Mouse (Mus musculus) left cerebral cortex, postnatal 36 days (tissue): Measurements from ENCODE around the gene Uqcr11. TPM values are rescaled to one million over a fixed set of nuclear protein-coding genes. Genes with fewer than 3 reads are reported as not detected.

Experiments
- DNase-seq, 2 experiments: peaks; one replicate each; pipeline ENCODE4 v3.0.0; 2021 to 2022; ENCODE audit warnings: low spot score in 2 of 2, mixed read lengths in 1 of 2
- intact Hi-C: fragments of 180-260 bp; cut with DNase I; formaldehyde crosslinking; loops from one replicate; pipeline ENCODE4 v1.15.1; 2025
- total RNA-seq, 2 experiments: library from RNA; stranded (reverse); gene quantifications; 2 replicates each; pipeline ENCODE4 v1.2.3; 2021

Gene Uqcr11
- total RNA-seq, 2 experiments from 2014 or later: 411 to 444 TPM

DNA sequence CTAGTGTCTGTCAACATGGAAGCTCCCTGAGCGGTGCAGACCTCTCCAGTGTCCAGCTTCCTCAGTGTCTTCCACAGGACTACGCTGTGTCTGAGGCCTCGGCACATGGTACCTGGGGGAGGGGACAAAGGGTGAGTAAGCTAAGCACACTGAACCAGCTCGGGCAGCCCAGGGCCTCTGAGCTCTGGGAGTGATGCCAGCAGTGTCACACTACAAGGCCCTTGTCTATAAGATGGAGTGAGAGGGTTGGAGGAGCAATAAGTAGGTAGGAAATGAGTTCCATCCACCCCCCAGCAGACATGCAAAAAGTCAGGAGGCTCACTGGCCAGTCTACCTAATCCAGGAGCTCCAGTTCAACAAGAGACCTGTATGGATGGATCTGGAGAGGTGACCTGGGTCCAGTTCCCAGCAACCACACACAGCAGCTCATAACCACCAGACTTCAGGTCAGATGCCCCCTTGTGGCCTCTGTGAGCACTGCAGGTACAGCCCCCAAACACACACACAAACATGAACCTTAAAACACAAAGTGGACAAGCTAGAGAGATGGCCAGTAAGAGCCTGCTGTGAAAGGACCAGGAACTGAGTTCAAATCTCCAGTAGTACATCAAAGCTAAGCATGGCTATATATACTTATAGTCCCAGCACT is 3.5 kb downstream of the Uqcr11 start:
- intact Hi-C loops: no loop called here
- DNase-seq: no peak

DNA sequence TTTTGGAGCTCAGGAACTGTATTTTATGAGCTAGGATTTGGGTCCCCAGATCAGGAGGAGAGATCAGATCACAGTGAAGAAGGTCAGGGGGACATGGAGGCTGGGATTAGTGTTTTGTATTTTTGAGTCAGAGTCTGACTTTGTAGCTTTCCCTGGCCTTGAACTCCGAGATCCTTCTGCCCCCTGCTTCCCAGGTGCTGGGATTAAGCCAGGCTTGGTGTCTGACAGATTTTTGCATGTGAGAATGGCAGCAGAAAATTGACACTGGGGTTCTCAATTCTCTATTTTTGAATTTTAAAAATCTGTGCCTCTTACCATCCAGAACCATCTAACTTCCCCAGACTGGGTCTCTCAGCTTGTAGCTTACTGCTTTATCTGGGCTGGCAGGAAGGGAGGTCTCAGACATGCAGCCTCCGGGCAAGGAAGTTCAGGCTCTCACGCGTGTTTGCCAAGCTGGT is 5.9 kb downstream of the Uqcr11 start:
- no peak for DNase-seq
- intact Hi-C loops: no loop called here

DNA sequence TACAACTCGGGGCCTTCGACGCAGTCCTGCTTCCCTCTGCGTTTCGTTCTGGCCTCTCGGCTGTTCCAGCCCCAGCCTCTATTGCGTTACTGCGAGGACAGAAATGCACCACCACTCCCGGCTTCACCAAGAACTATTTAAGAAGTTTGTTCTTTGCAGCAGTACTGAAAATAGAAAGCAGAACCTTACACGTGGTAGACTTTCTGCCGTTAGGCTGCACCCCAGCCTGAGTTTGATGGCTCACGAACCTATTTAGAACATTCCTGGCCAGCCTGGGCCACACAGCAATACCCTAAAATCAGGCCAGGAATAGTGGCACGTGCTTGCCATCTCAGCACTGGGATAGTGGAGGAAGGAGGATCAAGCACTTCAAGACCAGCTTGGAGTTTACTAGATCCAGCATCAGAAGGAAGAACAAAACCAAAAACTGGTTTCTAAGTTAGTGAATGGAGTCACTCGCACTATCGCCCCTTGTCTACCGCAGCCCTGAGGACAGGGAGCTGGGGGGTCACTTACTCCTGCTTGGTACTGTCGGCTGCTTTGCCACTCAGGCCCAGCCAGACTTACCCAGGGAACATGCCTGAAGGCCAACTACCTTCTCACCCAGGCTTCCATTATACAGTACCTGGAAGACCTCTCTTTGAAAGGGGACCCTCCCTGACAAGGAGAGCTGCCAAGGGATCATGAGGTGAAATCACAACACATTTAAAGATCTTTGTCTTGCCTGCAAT is 6.5 kb downstream of the Uqcr11 start:
- no peak for DNase-seq
- intact Hi-C loops: loop anchor here (1.0 kb wide), 1 partner anchor 13 kb away; the partner anchor contains the start of gene Mex3d

DNA sequence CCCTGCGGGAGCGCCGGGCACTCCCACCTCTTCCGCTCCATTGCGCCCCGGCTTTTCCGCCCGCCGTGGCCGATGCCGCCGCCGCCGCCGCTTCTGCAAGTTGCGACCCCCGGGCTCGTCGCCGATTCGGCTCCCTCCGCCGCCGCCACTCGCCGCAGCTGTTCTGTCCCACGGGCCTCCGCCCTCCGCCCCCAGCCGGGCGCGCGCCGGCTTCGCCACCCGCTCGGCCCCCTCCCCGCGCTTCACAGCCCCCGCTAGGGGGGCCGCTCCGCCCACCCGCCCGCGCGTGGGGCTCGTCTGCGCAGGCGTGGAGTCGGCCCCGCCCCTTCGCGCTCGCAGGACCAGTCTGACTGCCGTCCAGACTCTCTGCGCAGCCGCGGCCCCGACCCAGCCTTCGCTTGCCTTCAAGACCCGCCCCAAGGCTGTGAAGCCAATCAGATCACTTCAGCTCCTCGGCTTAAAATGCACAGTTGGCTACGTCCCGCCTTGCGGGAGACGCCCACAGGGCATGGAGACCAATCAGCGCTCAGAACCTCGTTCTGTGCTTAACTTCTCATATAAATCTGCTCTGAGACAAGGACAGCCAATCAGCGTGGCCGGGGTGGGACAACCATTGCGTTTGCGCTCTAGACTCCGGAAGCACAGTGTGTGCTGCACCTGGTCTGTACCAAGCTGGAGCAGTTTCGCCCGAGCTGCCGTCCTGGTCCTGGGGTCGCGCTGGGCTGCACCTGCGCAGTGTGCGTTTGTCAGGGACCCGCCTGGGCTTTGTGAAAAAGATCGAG is 7.2 kb downstream of the Uqcr11 start, which contains the start of gene Mbd3:
Mbd3 (minus strand) TSS at position 360 of the 782 bp plus-strand sequence.
- DNase-seq: peak; percentile 99 to 100
- intact Hi-C loops: loop anchor here (1.0 kb wide), 1 partner anchor 12 kb away; the partner anchor contains the start of gene Mex3d

DNA sequence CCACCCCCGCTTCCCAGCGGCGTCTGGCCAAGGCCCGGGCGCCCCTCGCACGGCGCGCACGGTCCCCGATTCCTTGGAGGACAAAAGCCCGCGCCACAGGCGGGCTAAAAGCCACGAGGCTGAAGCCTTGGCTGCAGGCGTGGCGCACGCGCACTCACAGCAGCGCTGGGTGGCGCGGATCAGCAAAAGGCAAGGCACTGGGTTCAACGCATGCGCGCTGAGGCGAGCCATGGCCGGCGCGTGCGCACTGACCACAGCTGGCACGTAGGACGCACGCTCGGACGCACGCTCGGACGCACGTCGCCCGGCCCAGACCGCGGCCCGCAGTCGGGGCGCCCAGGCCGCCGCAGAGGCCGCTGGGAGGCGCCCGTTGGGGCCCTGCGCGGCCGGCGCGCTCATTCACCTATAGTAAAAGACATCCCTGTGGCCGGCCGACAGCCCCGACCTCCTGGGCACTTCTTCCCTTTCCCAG is 7.9 kb downstream of the Uqcr11 start:
- intact Hi-C loops: loop anchor here (1.0 kb wide), 1 partner anchor 11 kb away; the partner anchor contains the start of gene Mex3d
- DNase-seq: peak; percentile 98 to 99

DNA sequence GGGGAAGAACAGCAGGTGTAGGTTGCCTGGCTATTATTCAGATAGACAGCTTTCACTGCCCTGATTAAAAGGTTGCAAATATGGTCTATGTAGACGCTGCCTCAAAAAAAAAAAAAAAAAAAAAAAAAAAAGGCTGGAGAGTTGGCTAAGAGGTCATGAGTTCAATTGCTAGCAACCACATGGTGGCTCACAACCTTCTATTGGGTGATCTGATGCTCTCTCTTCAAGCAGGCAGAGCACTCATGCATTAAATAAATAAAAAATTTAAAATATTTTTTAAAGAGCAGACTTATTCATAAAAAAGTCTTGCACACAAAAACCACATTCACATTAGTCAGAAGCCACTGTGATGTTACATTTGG is 8.5 kb downstream of the Uqcr11 start:
- no peak for DNase-seq
- intact Hi-C loops: no loop called here

DNA sequence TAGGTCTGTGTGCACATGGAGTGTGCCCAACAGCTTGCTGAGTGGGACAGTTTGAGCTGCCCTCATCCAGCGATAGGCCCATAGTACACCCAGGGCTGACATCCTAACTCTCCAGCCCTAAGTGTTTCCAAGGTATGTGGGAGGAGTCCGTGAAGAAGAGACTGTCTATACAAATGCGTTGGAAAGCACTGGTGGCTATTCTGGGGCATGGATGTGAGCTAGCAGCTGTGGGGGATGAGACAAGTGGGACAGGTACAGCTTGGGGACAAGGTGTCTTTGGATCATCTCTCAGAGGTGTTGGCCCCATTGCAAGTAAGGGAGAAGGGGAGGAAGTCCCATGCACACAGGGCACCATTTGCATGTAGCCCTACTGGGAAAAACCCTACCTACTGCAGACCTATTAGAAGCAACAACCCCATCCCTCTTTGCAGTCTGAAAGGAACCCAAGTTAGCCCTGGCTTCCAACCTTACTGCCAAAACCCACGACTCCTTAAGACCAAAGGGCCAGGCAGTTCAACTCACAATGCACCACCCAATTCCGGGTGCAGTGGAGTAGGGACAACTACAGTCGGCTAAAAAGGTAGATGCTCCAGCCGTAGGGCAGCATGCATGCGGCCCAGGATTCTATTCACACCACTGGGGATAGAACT is 9.0 kb downstream of the Uqcr11 start:
- intact Hi-C loops: no loop called here
- no peak for DNase-seq

DNA sequence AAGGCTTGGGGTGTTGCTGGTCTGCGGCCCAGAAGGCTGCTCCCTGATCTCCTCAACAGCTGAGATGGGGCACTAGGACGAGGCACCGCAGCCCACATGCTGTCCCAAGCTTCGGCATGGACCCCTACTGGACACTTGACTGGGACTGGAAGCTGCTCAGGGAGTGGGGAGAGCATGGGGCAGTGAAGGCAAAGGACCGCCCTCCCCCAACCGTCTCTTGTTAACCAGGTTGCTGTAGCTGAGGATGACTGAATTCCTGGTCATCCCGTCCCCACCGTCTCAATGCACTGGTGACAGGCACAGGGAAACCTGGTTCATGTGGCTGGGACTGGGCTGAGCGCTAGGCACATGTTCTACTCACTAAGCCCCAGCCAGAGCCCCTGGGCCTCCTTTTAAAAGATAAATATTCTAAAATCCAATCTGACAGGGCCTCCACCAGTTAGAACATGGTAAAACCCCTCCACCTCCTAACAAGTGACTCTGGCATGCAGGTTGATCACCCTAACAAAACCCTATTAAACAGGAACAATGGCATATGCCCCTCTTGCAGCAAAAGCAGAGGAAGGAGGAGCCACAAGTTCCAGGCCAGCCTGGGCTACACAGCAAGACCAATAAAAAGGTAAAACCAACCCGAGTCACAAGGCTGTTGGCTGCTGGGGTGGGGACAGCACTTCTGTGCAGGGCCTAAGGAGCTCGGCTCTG is 9.7 kb downstream of the Uqcr11 start:
- intact Hi-C loops: no loop called here
- DNase-seq: no peak

DNA sequence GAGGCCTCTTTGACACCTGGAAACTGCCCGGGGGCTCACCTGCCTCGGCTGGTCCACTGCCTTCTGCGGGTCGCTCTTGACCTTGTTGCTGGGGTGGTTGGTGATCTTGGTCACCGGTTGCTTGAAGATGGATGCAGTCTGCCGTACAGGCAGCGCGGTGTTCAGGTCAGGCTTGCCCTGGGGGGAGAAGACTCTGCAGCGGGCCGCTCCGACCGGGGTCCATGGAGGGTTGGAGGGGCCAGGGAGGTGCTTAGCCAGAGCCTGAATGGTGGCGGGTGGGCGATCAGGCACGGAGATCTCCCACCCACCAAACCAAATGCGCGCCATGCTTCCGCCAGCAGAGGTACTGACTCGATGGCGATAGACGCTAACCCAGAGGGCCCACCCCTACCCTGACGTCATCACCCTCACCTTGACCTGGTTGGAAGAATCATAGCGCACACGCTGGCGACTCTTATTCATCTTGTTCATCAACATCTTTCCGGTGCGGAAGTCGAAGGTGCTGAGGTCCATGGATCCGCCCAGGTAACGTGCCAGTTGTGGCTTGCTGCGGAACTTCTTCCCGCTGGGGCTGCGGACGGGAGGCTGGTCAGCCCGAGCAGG is 11.5 kb downstream of the Uqcr11 start:
- DNase-seq: no peak
- intact Hi-C loops: no loop called here

DNA sequence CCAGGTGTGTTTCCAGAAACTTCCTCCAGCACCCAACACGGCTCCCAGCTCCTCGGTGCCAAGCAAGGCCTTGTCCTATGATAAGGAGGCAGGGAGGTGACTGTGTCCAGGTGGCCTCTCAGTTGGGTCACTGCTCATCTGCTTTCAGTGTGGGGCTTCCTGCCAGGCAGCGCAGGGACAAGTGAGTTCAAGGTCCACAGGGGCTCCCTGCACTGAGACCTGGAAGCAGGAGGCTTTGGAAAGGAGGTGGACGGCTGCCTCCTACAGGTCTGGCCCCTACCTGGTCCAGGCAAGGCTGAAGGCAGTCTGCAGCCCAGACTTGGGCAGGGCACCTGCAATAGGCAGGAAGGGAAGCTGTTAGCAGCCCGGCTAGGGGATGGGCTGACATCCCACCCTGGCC is 13.9 kb downstream of the Uqcr11 start:
- intact Hi-C loops: no loop called here
- no peak for DNase-seq

DNA sequence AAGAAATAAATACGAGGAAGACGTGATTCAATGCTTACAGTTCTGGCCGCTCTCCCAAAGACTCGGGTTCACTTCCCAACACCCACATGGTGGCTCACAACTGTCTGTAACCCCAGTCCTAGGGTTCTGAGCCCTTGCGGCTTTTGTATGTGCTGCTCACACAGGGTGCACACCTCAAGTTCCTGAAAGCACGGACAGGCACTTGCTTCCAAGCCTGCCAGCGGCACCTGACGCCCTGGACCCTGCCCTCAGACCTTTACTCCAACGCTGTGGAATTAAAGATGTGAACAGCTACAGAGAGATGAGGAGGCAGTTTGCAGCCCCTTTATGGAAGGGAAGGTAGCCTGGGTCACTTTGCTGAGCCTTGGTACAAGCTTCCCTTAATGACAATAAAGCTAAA is 15.9 kb downstream of the Uqcr11 start:
- intact Hi-C loops: no loop called here
- DNase-seq: no peak

DNA sequence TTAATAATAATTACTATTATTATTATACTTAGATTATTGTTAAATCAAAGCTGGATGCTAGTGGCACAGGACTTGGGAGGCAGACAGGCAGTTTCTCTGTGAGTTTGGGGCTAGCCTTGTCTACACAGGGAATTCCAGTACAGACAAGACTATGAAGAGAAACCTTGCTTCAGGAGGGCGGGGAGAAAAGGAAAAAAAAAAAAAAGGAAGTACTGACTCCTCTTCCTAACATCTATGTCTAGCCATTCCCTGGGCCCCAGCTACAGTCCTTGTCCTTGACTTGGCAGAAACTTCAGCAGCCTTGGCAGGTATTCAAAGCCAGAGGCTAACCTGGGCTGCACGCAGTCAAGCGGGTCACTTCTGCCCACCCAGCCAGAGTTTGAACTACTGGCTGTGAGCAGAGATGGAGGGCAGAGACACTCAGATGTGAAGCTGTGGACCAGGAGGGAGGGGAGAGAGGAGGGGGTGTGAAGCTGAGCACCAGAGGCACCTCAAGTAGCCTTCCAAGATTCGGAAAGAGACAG is 17.4 kb downstream of the Uqcr11 start:
- intact Hi-C loops: no loop called here

DNA sequence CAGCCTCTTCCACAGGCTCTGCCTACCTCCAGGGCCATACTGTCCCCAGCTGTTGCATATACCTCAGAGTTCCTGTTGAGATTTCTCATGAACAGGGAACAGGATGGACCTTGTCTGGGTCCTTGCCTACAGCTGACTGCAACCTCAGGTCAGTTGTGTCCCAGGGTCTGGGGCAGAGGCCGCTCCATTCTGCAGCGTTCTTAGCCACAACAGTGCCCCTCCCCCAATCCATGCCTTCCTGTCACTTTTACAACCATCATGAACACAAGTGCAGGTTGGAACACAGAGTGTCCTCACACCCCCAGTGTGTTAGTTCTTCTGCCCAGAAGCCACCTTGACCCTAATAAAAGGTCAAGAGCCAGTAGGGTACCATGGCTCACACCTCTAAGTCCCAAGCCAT is 17.9 kb downstream of the Uqcr11 start:
- intact Hi-C loops: no loop called here
- DNase-seq: no peak

More for the DNA sequence above, 17.4 kb downstream of the Uqcr11 start:
- no peak for DNase-seq

DNA sequence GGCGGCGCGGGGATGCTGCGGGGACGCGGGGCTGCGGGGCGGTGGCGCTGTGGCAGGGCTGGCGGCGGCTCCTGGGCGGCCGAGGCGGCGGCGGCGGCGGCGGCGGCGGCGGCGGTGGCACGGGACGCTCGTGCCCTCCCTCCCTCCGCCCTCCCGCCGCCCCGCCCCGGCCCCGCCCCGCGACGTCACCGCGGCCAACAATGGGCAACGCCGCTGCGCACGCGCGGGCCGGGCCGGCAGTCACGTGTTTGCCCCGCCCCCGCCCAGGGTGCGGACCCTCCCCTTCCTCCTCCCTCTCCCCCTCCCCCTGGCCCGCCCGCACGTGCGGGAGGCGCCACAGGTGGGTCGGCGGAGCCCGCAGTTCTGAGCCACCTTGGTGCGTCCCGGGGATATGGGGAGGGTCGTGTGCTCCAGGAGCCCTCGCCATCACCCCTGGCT is 19.1 kb downstream of the Uqcr11 start, which contains the start of gene Mex3d:
Mex3d (minus strand) TSS at position 138 of the 438 bp plus-strand sequence.
- DNase-seq: peak; percentile 80 to 90
- intact Hi-C loops: loop anchor here (1.0 kb wide), 1 partner anchor 12 kb away; the partner anchor contains the start of gene Mbd3

DNA sequence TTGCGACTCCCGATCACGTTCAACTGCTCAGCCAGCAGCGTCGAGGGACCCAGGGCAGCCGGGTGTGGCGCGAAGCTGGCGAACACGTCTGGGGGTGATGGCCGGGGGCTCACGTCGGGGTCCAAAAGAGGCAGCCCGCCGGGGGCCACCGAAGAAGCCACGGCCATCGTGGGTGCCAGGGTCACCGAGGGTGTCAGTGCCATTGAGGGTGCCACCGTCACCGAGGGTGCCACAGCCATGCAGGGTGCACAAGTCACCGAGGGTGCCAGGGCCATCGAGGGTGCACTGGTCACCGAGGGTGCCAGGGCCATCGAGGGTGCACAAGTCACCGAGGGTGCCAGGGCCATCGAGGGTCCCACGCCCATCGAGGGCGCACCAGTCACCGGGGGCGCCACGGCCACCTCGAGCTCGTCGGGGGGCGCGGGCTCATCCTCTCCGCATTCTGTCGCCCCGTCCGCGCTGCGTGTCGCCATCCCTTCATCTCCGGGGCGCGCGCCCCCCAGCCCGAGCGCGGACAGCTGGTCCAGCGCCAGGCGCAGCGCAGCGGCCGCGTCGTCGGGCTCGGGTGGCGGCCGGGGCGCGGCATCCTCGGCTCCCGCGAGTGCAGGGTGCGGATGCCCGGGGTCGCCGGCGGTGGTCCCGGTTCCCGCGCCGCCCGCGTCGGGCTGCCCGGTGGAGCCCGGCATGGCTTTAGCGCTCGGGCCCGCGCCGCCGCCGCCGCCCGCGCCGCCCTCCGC is 19.7 kb downstream of the Uqcr11 start:
- no peak for DNase-seq
- intact Hi-C loops: loop anchor here (1.0 kb wide), 1 partner anchor 12 kb away; the partner anchor contains the start of gene Mbd3

DNA sequence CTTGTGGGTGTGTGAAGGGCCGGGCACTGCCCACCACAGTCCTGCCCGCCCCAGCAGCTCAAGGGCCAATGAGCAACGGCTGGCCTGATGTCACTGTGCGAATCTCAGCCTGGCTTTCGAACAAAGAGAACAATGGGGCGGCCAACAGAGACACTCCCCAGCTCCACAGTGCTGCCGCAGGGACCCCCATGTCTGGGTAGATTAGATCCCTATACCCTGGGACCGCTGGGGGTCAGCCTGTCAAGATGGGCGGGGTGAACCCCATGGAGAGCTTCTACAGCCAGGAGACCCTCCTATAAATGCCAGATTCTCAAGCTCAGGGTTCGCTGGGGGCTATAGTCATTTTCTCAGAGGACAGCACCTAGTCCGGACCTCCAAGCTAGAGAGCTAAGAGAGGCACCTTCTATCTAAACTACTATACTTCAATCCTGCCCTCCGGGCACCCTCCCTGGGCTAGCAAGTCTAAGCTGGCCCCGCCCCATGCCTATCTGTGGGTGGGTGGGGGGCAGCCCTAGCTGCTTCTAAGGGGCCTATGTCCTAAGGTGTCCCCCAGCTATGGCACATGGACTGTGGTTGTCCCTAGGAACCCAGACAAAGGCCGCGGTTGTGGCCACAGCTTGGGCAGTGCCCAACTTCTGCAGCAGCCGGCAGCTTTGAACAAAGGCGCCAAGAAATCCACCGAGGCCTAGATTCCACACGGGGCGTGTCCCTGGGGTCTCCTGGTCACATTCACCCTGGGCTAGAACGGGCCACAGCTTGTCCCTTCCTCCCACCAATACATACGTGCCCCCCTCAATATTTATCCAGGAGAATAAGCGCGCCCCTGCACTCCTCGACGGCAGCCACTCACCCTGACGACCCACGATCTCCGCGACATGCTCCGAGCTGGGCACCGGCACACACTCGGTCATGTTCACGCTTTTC is 20.6 kb downstream of the Uqcr11 start:
- intact Hi-C loops: no loop called here
- DNase-seq: peak in 1 of 2 experiments; percentile 32
